Mouse (Mus musculus): Measurements from ENCODE around the gene Padi2.

GRCm38 (mm10) chr4:140879739-140880138, 26.4 kb upstream of the Padi2 start:
- TF ChIP-seq CTCF (IDR thresholded peaks at IDR 0.05; ENCODE audit: low read depth, low read length): no peak
- no peak for TF ChIP-seq GATA1 (IDR thresholded peaks at IDR 0.05; ENCODE audit: borderline replicate concordance, low read length)
- no peak for TF ChIP-seq POLR2AphosphoS5 (IDR thresholded peaks at IDR 0.05; ENCODE audit: insufficient replicate concordance, low read depth, low read length)
- TF ChIP-seq TAL1 (conservative IDR thresholded peaks at IDR 0.05; ENCODE audit: low read depth, low read length): no peak

All from G1E (cell line).